Comparison of ENCODE assay signal across 18 mouse cellular contexts in genomic region chr7:29494854-29495253, GRCm38 (mm10).
"Had no signal": no experiment of that assay in that cellular context is flagged by ENCODE, and none has a peak within 500 bp of the region (broad histone marks: within the 10 kb centered on the region; RNA-seq: fewer than 3 reads in every experiment).

No protein-coding gene starts in this region.

- H3K9ac ChIP-seq: liver, embryonic 14.5 days; liver, postnatal 0 days; lung, embryonic 14.5 days; midbrain, embryonic 12.5 days; neural tube, embryonic 13.5 days had no signal

- H3K27ac ChIP-seq: layer of hippocampus, adult 2 months; liver, embryonic 14.5 days; midbrain, embryonic 12.5 days; neural tube, embryonic 13.5 days had no signal

- DNase-seq: kidney, adult 11 months; kidney, adult 9 months; kidney, postnatal 14 days; layer of hippocampus, adult 9-11 months; liver, postnatal 0 days; lung, embryonic 14.5 days; lung, postnatal 10 days; lung, postnatal 4 days; retina, postnatal 1 day; right cerebral cortex, postnatal 25 days; thymus, adult 18-20 months; thymus, postnatal 36 days had no signal

- H3K9me3 ChIP-seq: midbrain, embryonic 12.5 days; neural tube, embryonic 13.5 days had no signal

- H3K4me2 ChIP-seq: lung, embryonic 14.5 days; midbrain, embryonic 12.5 days; neural tube, embryonic 13.5 days had no signal

- H3K4me3 ChIP-seq: layer of hippocampus, adult 2 months; midbrain, embryonic 12.5 days; myocyte; neural tube, embryonic 13.5 days had no signal

- H3K27me3 ChIP-seq: neural tube, embryonic 13.5 days had no signal

- H3K36me3 ChIP-seq: midbrain, embryonic 12.5 days had no signal

- ATAC-seq: liver, postnatal 0 days; midbrain, embryonic 16.5 days had no signal
